Mouse (Mus musculus) layer of hippocampus, adult 18-20 months (tissue): ENCODE measurements around the gene Neurl1b. TPM values are rescaled to one million over a fixed set of nuclear protein-coding genes. Genes with fewer than 3 reads are reported as not detected.

Experiments used
- DNase-seq, 2 experiments: peaks; one replicate each; pipeline ENCODE4 v3.0.0; 2022; ENCODE audit warnings: low spot score in 2 of 2
- long read RNA-seq: library from polyadenylated mRNA; stranded (forward); transcript quantifications from one replicate; pipeline ENCODE4 v2.0.0, GENCODE M21; 2021
- total RNA-seq, 2 experiments: library from RNA; stranded (reverse); gene quantifications; 2 replicates each; pipeline ENCODE4 v1.2.3; 2021

Neurl1b gene
- total RNA-seq: 10 to 100 TPM; 80.4 to 80.8 TPM
- long read RNA-seq, full-length matches to known transcripts: 1 of 11 reads
- long read RNA-seq, partial matches to known transcripts: 0 of 11 reads
- long read RNA-seq, other reads (novel, unspliced or antisense): 10 of 11 reads

DNA sequence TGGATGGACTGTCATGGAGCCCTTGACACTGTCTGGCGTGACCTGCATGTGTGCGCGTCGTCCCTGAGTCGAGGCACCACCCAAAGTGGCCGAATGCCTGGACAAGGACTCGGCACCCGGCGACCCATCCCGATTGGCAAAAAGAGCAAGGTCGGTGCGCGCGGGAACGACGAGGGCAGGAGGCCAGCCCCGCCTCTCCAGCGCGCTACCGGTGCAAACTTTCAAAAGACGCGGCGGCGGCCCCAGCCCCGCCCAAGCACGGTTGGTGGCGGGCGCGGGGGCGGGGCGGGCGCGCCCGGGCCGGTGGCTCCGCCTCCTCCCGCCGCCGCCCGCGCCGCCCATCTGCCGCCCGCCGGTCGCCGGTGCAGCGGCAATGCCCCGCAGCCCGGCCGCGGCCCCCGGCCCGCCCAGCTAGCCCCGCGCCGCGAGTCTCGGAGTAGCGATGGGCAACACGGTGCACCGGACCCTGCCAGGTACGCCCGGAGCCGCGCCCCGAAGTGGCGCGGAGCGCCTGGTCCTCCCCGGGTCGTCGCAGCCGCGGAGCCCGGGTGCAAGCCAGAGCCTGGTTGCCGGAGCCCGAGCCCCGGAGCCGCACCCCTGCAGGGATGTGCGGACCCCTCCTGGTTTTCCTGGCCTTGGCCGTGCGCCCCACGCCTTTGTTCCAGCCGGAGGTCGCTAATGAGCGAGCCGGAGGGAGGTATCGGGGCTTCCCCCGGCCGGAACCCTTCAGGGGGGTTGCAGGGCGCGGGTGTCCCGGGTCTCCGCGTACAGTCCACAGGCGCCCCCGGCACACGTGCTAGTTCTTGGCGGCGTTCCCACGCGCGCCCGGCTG is at the start of gene Neurl1b:
Neurl1b (plus strand) TSS at position 307 of the 832 bp plus-strand sequence.
- DNase-seq: peak in 1 of 2 experiments; percentile 35

DNA sequence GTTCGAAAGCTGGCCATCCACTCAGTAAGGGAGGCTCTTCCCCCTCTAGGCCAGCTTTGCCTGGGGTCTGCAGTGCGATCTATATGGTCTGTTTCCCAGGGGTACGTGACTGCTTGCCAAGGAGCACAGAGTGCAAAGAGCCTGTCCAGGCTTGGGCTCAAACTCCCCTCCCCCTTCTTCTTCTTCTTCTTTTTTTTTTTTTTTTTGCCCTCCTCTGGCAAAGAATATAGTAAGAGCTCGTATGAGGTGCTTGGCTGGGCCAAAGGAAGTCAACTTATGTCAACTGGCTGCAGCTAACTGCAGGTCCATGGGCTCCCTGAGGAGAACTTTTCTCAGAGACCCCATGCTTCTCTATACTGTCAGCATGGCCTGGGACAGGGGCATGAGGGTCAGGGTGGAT is 47.8 kb upstream of the Neurl1b start:
- no peak for DNase-seq

DNA sequence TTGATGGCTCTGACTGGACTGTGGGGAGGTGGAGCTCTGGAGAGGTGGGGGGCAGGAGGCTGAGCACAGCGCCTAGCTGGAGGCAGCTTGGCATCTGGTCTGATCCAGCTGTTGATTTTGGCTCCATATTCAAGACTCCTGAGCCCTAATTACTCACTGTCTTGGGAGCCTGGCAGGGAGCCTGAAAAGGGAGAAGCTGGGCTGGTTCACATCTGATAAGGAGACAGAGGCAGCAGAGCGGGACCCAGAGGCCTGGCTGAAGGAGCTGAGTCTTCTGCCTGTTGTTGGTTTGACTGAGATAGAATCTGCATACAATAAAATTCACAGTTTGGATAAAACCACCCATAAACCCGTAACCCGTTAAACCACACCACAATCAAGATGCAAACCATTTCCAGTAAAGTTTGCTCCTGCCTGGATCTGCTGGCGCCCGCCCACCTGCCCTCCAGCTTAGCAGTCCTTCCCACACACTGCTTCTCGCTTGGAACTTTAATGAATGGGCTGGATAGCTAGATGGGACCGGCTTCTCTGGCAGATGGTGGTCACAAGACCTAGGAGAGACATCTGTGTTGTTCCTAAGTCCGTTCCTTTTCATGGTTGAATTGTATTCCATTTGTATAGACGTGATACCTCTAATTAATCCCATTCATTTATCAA is 46.2 kb upstream of the Neurl1b start:
- peak in 1 of 2 experiments; percentile 45 for DNase-seq

DNA sequence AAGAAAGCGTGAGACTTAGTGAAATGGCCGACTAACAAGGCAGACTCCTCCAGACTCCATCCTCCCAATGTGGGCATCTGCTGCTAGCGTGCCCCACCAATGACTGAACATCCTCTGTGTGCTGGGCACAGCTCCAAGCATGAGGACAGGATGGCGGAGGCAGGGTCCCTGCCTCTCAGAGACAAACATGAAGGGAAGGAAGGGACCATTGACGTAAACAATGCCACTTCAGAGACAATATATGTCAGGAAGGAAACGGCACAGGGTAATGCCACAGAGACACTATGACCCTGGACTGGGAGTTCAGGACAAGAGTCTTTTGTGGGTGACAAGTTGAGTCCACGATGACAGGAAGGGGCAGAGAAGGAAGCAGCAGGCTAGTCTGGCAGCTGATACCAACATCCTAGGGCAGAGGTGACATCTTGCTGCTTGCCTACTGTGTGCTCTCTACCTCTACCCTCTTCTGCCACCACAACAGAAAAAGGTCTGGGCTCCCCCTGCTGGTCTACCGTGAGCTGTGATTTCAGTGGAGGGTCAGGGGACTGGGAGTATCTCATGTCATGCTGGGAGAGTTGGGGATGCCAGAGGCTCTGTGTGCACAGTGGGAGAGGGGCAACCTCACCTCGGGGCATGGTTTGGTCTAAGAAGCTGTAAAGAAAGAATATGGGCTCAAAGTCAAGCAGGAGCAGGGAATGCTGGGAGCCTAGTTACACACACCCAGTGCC is 43.9 kb upstream of the Neurl1b start:
- peak; percentile 40 to 55 for DNase-seq

DNA sequence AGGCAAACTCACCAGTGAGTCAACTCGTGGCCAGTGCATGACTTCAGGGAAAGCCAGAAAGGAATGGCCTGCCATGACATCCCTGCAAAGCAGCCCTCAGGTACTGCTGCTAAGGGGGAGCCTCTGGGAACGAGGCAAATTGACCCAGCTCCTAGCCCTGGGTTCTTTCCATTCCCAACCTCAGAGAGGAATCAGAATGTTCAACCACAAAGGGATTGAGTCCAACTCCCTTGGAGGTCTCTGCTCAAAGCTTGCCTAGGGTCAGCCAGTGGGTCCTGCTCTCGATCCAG is 43.4 kb upstream of the Neurl1b start:
- no peak for DNase-seq

DNA sequence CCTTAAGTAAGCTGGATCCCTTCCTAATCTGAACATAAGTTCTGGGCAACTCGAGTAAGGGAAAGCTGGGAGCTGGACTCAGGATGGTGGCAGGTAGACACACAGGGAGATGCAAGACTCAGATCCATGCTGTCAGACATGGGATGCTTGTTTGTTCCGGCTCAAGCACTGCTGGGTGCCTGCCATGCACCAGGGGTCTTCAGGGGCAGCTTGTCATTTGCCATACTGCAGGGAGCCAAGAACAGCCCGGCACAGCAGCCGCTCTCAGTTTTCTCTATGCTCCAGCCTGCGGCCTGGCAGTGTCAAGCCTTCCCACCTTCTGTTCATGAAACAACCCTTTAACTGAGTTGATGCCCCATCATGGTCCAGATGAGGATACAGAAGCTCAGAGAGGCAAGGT is 41.4 kb upstream of the Neurl1b start:
- DNase-seq: no peak

DNA sequence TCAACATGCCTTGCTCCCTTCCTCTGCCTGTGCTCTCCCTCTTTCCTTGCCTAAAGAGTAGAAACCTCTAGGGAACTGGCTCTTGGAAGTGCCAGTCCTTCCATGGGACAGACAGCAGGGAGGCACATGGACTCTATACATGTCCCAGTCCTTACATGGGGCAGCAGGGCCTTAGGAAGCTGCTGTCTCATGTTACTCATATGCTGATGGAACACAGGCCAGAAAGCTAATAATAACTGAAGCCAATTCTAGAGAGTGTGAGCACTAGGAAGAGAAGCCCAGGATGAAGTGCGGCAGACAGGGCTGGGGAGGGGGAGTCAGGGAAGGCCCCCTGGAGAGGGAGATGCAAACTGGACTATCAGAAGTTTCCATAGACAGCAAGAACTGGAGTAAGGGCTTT is 38.2 kb upstream of the Neurl1b start:
- DNase-seq: no peak

DNA sequence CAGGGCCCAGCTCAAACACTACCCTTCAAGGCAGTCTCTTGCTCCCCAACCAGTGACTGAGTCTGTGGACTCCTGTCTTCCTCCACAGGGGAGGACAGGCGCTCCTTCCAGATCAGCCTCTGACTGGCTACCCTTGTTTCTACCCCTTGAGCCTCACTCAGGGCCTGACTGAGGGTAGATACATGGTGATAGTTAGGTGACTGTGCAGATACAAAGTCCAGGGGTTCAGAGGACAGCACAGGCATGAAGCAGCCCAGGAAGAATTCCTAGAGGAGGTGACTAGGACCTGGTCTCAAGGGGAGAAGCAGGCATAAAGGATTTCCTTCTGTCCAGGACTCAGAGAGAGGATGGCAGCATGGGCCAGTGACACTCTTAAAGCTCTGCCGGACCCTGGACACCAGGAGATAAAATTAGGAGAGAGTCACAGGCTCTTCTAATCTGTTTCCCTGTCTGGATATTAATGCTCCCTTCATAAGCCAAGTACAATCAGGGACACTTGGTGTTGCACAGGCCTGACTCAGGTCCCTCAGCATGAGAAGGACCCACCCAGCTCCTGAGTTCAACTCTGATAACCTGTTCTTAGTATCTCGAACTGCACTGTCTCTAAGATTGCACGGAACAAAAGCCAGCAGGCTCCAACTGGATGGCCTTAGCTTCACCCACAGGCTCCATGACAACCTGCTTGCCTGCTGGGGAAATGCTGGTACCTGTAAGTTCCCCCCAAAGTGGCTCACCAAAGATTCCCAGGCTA is 37.5 kb upstream of the Neurl1b start:
- DNase-seq: no peak

DNA sequence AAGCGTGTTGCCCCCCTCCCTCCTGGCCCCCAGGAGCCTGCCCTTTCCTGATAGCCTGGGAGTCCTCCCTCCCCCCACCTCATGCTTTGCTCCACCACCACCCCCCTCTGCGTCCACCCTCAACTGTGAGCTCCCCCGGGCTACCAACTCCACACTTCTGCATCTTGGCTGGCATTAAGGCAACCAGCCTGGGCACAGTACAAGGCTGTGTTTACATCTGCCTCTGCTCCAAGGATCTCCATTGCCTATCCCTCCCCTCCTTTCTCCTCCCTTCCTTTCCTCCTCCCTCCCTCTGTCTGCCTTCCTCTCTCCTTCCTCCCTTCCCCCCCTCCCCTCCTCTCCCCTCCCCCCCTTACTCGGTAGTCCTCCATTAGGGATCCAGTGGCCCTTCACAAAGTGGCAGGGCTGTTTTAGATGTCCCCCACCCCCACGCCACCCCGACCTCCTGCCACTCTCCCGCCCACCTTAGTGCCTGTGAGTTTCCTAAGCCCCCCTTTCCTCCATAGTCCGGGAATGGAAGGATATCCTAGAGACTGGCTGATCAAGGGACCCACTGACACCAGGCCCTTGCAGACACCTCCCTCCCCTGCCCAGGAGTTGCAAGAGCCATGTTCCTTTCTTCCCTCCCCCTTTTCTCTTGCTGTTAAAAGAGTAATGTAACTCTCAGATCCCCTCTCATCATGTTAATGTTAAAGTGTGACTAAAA is 34.2 kb upstream of the Neurl1b start:
- no peak for DNase-seq

DNA sequence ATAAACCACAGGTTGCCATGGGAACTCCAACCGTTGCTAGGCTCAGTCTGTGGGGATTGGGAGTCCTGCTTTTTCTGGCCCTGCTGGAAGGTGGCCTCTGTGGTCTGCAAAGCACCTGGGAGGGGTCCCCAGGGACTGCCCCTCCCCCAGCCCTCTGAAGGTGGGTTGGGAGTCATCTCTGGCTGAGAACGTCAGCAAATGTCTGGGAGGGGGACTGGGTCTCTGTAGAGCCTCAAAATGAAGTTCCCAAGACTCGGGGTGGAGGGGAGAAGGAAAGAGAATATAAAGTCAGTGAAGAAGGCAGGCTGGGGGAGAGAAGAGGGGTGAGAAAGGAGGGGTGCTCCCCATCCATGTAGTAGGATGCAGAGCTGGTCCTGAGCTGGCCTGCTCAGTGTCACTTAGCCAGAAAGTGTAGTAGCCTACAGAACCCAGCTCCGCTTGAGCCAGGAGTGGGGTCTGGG is 33.6 kb upstream of the Neurl1b start:
- peak; percentile 60 to 84 for DNase-seq

DNA sequence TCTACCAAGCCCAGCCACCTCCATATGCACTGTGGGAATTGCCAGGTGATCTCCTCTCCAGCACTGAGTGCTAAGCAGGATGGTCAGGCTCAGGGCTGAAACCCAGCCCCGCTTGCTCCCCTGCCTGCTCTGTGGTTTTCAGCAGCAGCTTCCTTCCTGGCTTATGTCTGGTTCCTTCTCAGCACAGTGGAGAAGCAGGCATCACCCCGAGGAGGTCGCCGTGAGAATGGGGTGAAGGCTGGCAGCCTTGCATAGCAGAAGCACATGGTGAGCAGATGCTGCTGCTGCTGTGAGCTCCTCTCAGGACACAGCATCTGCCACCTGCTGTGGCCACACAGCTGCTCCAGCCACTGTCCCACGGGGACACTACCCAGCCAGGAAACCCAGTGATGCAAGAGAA is 33.0 kb upstream of the Neurl1b start:
- DNase-seq: no peak

DNA sequence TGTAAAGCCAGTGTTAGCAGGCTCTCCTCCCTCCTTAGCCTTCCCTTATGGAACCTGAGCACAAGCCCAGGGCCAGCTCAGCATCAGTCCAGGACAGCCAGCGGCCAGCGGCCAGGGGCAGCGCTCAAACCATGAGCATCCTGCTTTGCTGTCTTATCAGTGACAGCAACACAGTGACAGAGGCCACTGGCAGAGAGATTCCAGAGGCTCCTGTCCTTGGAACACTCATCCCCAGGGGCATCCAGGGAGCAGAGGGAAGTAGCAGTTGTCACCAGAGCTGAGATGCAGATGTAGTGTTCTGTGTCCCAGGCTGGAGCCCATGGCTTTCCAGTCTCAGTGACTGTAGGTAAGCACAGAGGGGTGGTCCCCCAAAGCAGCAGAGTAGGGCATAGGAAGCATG is 32.5 kb upstream of the Neurl1b start:
- no peak for DNase-seq

DNA sequence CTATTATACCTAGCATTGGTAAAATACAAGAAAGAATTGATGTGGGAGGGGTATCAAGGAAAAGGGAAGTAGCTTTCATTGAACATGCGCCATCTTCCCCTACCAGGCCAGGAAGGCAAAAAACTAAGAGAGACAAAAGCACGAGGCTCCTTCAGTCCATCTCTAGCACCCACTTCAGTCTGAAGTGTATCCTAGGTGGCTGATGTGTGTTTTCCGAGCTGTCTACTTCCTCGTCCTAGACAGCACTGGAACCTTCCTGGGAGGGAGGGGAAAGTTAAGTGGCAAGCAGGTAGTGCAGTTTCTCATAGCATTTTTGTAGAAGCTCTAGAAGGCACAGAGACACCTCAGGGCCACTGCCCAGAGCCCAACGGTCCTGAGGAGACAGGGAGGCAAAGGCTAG is 31.9 kb upstream of the Neurl1b start:
- DNase-seq: no peak

DNA sequence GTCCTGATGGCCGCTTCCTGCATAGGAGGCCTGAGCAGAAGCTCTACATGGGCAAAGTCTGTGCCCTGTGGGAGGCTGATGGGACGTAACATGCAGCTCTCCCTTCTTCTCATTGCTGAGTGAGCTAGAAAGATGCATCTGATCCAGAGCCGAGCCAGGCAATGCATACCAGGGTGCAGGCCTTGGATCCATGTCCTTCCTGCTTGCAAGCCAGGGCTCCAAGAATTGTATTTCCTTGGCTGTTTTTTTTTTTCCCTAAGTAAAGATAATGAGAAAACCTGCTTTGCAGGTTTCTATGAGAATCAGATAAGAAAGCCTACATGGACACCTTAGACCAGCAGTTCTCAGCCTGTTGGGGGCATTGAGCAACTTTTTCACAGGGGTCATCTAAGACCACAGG is 30.5 kb upstream of the Neurl1b start:
- DNase-seq: no peak

DNA sequence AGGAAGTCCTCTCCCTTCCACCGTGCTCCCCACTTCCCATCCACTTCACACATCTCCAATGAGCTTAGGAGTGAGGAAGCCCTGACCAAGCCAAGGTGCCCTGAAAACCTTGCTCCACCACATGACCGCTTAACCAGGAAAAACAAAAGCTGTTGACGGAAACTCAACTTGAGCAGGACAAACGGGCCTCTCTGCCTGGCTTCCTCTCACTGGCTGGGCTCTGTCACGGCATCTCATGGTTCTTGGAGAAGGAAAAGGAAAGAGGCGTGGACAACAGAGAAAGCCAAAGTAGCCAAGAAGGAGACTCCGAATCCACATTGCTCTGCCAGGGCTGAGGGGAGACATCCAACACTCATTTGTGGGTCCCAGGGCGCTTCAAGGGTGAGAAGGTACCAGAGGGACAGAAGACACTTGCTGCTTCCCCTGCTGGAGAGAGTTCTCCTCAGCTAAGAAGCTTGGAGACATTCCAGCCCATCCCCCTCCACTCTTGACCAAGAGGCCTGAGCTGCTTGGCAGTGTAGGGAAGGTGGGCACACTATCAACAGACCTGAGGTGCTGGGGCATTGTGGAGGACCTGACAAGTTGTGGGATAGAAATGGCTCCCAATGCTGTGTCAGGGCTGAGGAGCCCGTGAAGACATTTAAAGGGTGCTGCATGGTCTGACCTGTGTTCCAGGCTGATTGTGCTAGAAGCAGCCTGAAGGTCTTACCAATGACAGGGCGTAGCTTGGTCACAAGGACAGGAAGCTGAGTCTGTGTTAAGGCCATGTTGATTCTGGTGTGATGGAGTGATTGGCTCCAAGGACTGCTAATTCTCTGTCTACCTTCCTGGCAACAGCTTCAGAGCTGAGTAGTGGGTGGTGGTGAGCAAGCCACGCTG is 29.1 kb upstream of the Neurl1b start:
- DNase-seq: no peak

DNA sequence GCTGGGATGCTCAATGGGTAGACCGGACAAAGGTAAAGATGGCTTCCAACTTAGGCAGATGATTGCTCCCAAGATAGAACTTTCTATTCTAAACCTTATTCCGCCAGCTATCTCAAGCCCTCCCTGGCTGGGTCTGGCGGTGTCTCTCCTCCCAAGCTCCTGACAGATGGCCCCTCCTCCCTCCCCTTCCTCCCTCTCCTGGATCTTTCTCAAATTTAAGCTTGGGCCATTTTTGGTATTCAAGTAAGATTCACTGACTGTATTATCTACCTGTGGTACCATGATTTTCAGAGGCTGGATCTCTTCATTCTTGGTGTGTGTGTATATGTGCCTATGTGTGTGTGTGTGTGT is 28.5 kb upstream of the Neurl1b start:
- no peak for DNase-seq

DNA sequence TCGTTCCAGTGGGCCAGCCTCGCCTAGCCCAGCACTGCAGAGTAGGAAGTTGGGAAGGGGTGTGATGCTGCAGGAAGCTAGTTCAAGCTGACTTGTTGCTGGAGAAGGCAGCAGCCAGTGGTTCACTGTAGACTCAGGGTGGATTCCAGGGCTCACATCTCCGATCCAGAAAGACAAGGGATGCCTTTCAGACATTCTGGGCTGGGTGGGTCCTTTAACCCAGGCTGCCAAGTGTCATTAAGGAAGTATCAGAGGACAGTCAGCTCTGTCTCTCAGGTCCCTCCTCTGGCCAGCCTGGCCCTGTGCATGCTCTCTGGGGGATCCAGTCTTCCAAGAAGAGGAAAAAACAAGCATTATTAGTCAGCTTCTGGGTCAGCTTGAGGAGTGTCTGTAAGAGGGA is 26.5 kb upstream of the Neurl1b start:
- no peak for DNase-seq

DNA sequence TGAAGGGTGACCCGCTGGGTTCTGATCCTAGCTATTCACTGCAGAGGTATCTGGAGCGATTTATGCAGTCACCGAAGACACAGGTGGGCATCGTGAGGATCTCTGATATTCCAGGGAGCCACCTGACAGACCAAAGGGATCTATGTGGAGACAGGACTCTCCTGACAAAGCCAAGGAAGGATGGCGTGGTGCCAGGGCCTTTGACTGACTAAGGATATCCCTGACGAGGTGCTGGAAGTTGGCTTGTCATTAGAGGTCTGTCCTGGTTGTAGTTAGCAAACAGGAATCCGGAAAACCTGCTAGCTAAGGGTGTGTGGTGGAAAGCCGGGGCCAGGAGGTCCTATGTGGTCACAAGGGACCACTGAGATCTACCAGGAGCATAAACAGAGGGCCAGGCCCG is 25.4 kb upstream of the Neurl1b start:
- no peak for DNase-seq

DNA sequence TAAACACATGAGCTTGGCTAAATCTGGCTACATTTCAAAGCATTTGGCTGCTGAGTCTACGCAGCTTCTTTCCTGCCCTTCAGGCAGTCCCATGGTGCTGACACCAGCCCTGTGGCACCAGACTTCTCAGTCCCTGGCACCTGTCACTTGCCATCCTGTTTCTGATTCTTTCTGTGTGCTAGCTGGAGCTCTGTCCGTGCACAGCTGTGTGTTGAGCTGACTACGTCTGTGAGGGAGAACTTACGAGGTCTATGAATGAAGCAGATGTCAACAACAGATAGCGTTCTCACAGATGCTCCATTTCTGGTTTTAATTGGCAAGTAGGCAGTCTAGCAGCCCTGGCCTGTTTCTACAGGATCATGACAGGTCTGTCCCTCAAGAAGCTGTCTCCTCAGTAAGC is 24.0 kb upstream of the Neurl1b start:
- DNase-seq: no peak

DNA sequence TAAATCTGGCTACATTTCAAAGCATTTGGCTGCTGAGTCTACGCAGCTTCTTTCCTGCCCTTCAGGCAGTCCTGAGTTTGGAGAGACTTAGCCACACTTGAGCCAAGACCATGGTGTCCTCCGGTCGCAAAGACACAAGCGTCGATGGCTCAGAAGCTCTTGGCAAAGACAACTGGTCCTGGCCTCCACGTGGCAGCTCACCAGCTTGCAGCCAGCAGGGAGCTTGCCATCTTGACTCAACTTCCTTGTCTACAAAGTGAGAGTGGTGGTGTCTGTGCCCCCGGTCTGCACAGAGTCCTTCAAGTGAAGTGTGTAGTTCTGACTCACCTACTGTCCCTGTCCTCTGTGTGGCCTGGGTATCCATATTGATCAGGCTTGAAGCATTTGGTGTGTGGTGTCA is 22.3 kb upstream of the Neurl1b start:
- DNase-seq: no peak
